Mouse (Mus musculus): ENCODE results near the gene Arg2. TPM values are rescaled to one million over a fixed set of nuclear protein-coding genes. Genes with fewer than 3 reads are reported as not detected.

Arg2 gene
- polyA plus RNA-seq, 1 experiment from 2014 or later: 24.8 TPM

DNA sequence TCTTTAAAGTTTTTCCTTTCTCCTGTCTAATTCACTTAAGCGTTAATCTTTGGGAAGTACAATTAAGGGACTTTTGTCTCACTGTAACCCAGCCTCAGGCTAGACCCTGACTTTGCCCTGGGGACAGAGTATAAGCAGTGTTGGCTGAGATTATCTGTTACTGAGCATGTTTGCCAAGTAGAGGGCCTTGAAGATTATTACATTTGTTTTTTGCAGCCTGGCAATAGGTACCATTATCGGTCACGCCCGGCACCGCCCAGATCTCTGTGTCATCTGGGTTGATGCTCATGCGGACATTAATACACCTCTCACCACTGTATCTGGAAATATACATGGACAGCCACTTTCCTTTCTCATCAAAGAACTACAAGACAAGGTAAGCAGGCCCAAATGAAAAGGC is 19.1 kb downstream of the Arg2 start:
- ATAC-seq (no peak), DNase-seq (ENCODE audit: low spot score) (no peak)
- Histone ChIP-seq H3K9ac (replicated peaks; ENCODE audit: low read depth) (no peak overlapping the region), H3K9me3 (ENCODE audit: low read length) (no peaks in the 10 kb centered on the region), H3K27ac (ENCODE audit: low read length) (no peak overlapping the region), H3K4me2 (replicated peaks; ENCODE audit: low read depth, low read length) (no peak overlapping the region), H3K4me1 (ENCODE audit: insufficient read depth, low read depth, low read length) (no peaks in the 10 kb centered on the region), H3K27me3 (replicated peaks; ENCODE audit: insufficient read depth, low read length) (no peaks in the 10 kb centered on the region), H3K36me3 (ENCODE audit: insufficient read depth, low read length) (0 out of 2 replicates have a peak, but pooled peaks cover 4% of the 10 kb centered on the region), H3K4me3 (ENCODE audit: low read depth, low read length) (no peak overlapping the region)
- 96% methylated on average over 6 of the region's 6 CpGs for WGBS
- TF ChIP-seq EP300 (IDR thresholded peaks at IDR 0.05) (no peak), CTCF (IDR thresholded peaks at IDR 0.05) (no peak)

DNA sequence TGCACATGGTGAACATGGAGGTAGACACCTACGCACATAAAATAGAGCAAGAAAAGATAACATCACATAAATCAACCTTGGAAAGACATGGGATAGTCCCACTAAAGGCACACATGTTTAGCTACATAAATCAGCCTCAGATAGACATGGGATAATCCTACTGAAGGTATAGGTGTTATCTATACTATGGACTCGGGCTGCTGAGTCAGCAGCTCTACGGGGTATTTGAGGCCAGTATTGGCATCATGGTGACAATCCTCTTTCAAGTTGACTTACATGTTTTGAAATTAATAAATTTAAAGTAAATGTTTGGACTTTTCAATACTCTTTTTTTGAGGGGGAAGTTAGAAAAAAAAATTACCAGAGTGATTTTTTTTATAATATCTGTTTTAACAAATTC is 32.3 kb downstream of the Arg2 start:
- Histone ChIP-seq H3K4me2 (replicated peaks; ENCODE audit: low read depth, low read length) (no peak overlapping the region), H3K36me3 (ENCODE audit: insufficient read depth, low read length) (peaks cover 35% of the 10 kb centered on the region; the same call in 1 of the 2 replicates), H3K9ac (replicated peaks; ENCODE audit: low read depth) (no peak overlapping the region), H3K4me1 (ENCODE audit: insufficient read depth, low read depth, low read length) (no peaks in the 10 kb centered on the region), H3K9me3 (ENCODE audit: low read length) (no peaks in the 10 kb centered on the region), H3K27ac (ENCODE audit: low read length) (no peak overlapping the region), H3K4me3 (ENCODE audit: low read depth, low read length) (no peak overlapping the region), H3K27me3 (replicated peaks; ENCODE audit: insufficient read depth, low read length) (no peaks in the 10 kb centered on the region)
- TF ChIP-seq EP300 (IDR thresholded peaks at IDR 0.05): no peak
- TF ChIP-seq CTCF (IDR thresholded peaks at IDR 0.05): no peak
- DNase-seq (ENCODE audit: low spot score): no peak
- WGBS: 92% methylated on average over 3 of the region's 3 CpGs
- ATAC-seq: no peak

DNA sequence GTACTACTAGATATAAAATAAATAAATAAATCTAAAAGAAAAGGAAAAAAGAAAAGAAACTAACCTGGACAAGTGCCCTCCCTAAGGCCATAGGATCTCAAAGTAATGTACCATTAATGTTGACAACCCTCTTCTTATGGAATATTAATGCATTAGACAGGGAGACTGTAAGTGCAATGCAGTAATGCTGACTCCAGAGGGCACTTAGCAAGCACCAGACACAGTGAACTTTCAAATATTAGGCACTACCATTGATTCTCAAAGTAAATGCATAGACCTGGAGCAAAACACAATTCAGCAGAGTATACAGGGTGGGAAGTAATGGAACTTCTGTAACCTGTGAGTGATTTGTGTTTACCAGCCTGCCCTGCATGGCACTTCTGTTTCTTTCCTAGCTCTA is 38.6 kb downstream of the Arg2 start:
- DNase-seq (ENCODE audit: low spot score): no peak
- H3K4me2 ChIP-seq (replicated peaks; ENCODE audit: low read depth, low read length): no peak overlapping the region
- H3K4me1 ChIP-seq (ENCODE audit: insufficient read depth, low read depth, low read length): peaks cover 5% of the 10 kb centered on the region; the same call in 1 of the 2 replicates
- no peak overlapping the region for H3K4me3 ChIP-seq (ENCODE audit: low read depth, low read length)
- H3K36me3 ChIP-seq (ENCODE audit: insufficient read depth, low read length): no peaks in the 10 kb centered on the region; the same call in 1 of the 2 replicates
- no peak for ATAC-seq
- H3K27ac ChIP-seq (ENCODE audit: low read length): no peak overlapping the region
- no peaks in the 10 kb centered on the region for H3K27me3 ChIP-seq (replicated peaks; ENCODE audit: insufficient read depth, low read length)
- TF ChIP-seq EP300 (IDR thresholded peaks at IDR 0.05) (no peak), CTCF (IDR thresholded peaks at IDR 0.05) (peak; percentile 47)
- H3K9ac ChIP-seq (replicated peaks; ENCODE audit: low read depth): no peak overlapping the region
- no peaks in the 10 kb centered on the region for H3K9me3 ChIP-seq (ENCODE audit: low read length)

DNA sequence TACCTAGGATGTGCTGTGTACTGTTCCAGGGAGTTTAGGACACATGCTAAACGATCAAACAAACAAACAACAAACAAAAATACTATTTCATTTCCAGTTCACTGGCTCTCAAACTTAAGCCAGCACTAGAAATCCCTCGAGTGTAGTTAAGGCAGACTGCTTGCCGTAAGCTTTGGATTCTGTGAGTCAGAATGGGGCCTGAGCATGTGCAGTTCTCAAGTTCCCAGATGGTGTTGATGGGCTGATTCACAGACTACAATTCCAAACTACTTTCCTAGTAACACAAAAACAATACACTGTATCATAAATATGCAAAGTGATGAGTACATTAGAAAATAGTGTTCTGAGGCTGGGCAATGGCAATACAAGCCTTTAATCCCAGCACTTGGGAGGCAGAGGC is 39.8 kb downstream of the Arg2 start:
- no peak for TF ChIP-seq CTCF (IDR thresholded peaks at IDR 0.05)
- TF ChIP-seq EP300 (IDR thresholded peaks at IDR 0.05): no peak
- H3K4me2 ChIP-seq (replicated peaks; ENCODE audit: low read depth, low read length): no peak overlapping the region
- H3K27ac ChIP-seq (ENCODE audit: low read length): no peak overlapping the region
- no peaks in the 10 kb centered on the region for H3K27me3 ChIP-seq (replicated peaks; ENCODE audit: insufficient read depth, low read length)
- peaks cover 5% of the 10 kb centered on the region; the same call in 1 of the 2 replicates for H3K4me1 ChIP-seq (ENCODE audit: insufficient read depth, low read depth, low read length)
- H3K4me3 ChIP-seq (ENCODE audit: low read depth, low read length): no peak overlapping the region
- H3K9ac ChIP-seq (replicated peaks; ENCODE audit: low read depth): no peak overlapping the region
- DNase-seq (ENCODE audit: low spot score): no peak
- H3K9me3 ChIP-seq (ENCODE audit: low read length): no peaks in the 10 kb centered on the region
- ATAC-seq: no peak
- 75% methylated on average over 3 of the region's 3 CpGs for WGBS
- H3K36me3 ChIP-seq (ENCODE audit: insufficient read depth, low read length): no peaks in the 10 kb centered on the region; the same call in 1 of the 2 replicates

DNA sequence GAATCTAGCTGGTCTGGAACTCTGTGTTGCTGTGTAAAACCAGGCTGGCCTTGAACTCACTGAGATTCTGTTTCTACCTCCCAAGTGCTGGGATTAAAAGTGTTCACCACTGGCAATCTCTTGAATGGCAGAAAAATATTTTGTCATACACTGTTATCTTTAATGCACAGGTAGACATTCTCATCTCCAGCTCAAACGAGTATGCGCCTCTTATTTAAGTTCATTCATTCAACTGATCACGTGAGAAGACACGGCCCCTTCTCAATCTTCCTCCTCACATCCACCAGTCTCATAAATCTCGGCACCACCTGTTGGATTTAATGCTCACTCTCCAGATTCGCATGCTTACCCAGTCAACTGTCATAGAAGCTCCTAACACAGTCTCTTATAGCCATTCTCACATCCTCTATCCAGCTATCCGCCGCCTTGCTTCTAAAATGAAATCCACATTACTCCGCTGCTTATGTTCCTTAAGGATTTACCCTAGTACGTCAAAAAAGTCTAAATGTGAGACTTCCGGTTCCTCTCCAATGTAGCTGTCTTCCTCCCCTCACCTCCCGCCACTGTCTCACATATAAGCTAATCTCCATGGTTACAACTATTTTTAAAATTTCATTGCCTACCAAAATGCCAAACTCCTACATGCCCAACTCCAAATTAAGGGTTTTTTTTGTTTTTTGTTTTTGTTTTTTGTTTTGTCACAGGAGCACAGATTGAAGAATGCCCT is 40.9 kb downstream of the Arg2 start:
- 0 out of 2 replicates have a peak overlapping the region, but pooled peaks have one; percentile 90 for H3K27ac ChIP-seq (ENCODE audit: low read length)
- TF ChIP-seq CTCF (IDR thresholded peaks at IDR 0.05) (no peak), EP300 (IDR thresholded peaks at IDR 0.05) (no peak)

DNA sequence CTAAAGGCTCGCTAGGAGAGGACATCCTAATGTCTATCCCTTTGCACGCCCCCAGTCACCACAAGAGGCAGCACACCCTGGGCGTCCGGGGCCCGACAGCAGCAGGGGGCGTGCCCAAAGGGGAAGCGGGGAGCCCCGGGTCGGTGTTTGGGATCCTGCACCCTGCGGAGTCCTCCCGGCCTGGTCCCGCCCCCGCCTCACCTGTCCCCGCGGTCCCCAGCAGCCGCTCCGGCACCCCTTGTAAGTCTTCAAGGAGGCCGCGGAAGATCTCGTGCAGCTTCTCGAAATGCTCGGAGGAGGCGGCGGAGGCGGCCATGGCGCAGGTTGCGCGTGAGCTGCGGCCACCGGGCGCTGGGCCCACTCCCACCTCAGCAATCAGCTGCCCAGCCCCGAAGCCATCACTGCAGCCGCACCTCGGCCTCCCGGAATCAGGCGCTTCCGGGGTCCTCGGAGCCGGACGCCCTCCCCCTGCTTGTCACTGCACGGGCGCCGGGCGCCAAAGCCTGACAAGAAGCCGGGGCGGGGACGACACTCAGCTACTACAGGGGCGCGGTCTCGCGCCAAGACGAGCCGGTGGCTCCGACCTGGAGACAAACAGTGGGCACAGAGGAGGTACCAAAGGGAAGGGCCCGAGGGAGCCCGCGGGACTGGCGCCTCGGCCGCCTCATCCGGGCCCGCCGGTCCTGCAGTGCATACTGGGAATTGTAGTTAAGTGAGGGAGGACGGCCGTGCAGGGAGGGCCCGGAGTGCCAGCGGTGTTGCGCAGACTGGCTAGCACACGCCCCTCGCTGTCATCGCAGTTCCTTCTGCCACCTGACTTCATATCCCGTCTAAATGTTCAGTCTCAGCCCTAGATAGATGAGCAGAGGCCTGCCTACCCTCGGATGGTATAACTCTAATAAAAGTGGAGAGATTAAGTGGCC is 41.7 kb downstream of the Arg2 start, which contains the start of gene Vti1b:
Gene Vti1b, minus strand, starts transcription at position 649 of the 923 bp plus-strand sequence.
- Histone ChIP-seq H3K4me2 (replicated peaks; ENCODE audit: low read depth, low read length) (peak within 1 kb of the TSS; percentile 62), H3K9ac (replicated peaks; ENCODE audit: low read depth) (peak within 1 kb of the TSS; percentile 80), H3K36me3 (ENCODE audit: insufficient read depth, low read length) (no peaks in the 10 kb centered on the region), H3K9me3 (ENCODE audit: low read length) (no peaks in the 10 kb centered on the region), H3K4me3 (ENCODE audit: low read depth, low read length) (peak within 1 kb of the TSS; percentile 92), H3K27ac (ENCODE audit: low read length) (peak within 1 kb of the TSS; percentile 90), H3K4me1 (ENCODE audit: insufficient read depth, low read depth, low read length) (peaks cover 5% of the 10 kb centered on the region; the same call in 1 of the 2 replicates), H3K27me3 (replicated peaks; ENCODE audit: insufficient read depth, low read length) (no peaks in the 10 kb centered on the region)
- DNase-seq (ENCODE audit: low spot score) (peak; percentile 97), ATAC-seq (peak; percentile 98)
- WGBS: 2% methylated on average over 69 of the region's 73 CpGs
- peak; percentile 77 for TF ChIP-seq CTCF (IDR thresholded peaks at IDR 0.05)
- peak; percentile 53; the same call in 1 of the 2 replicates for TF ChIP-seq EP300 (IDR thresholded peaks at IDR 0.05)

More for the DNA sequence above, 40.9 kb downstream of the Arg2 start:
- Histone ChIP-seq H3K9ac (replicated peaks; ENCODE audit: low read depth) (peak overlapping the region; percentile 80; the same call in 1 of the 2 replicates), H3K27me3 (replicated peaks; ENCODE audit: insufficient read depth, low read length) (no peaks in the 10 kb centered on the region), H3K4me1 (ENCODE audit: insufficient read depth, low read depth, low read length) (peaks cover 5% of the 10 kb centered on the region; the same call in 1 of the 2 replicates), H3K4me2 (replicated peaks; ENCODE audit: low read depth, low read length) (peak overlapping the region; percentile 62), H3K9me3 (ENCODE audit: low read length) (no peaks in the 10 kb centered on the region), H3K4me3 (ENCODE audit: low read depth, low read length) (peak overlapping the region; percentile 92), H3K36me3 (ENCODE audit: insufficient read depth, low read length) (no peaks in the 10 kb centered on the region)
- no peak for DNase-seq (ENCODE audit: low spot score)
- 25% methylated on average over 12 of the region's 12 CpGs for WGBS
- no peak for ATAC-seq

All from lung, postnatal 0 days (tissue).